Comparison of ENCODE assay signal across 14 mouse cellular contexts in genomic region chr1:53384085-53384688, GRCm38 (mm10). TPM values are rescaled to one million over a fixed set of nuclear protein-coding genes. Genes with fewer than 3 reads are reported as not detected.
"Had no signal": no experiment of that assay in that cellular context is flagged by ENCODE, and none has a peak within 500 bp of the region (broad histone marks: within the 10 kb centered on the region; RNA-seq: fewer than 3 reads in every experiment).

No protein-coding gene starts in this region.

- H3K36me3 ChIP-seq: limb, embryonic 13.5 days; midbrain, embryonic 10.5 days; neural tube, embryonic 15.5 days had no signal

- DNase-seq: kidney, postnatal 36 days; left cerebral cortex, postnatal 4 days; lung, adult 18-20 months; midbrain, embryonic 14.5 days; thymus, postnatal 4 days had no signal

- H3K4me2 ChIP-seq: limb, embryonic 13.5 days; neural tube, embryonic 15.5 days had no signal

- H3K9me3 ChIP-seq: neural tube, embryonic 15.5 days had no signal

- H3K27me3 ChIP-seq: limb, embryonic 13.5 days; neural tube, embryonic 15.5 days had no signal

- H3K9ac ChIP-seq: limb, embryonic 13.5 days; liver, embryonic 14.5 days; neural tube, embryonic 15.5 days had no signal

- H3K4me1 ChIP-seq: limb, embryonic 13.5 days; midbrain, embryonic 10.5 days; neural tube, embryonic 15.5 days had no signal

- H3K4me3 ChIP-seq: limb, embryonic 13.5 days; midbrain, embryonic 10.5 days; myocyte; neural tube, embryonic 15.5 days had no signal

- H3K27ac ChIP-seq: limb, embryonic 13.5 days; liver, embryonic 14.5 days; midbrain, embryonic 10.5 days; neural tube, embryonic 15.5 days; stomach, postnatal 0 days had no signal

RNA-seq across cellular contexts. Expression of gene Gm28551, which starts 31.7 kb away (rescaled TPM):
- total RNA-seq: liver, adult 2 months had no signal
- polyA plus RNA-seq: liver, adult 2 months had no signal

RNA-seq across cellular contexts. Expression of gene Asdurf, which starts 31.8 kb away (rescaled TPM):
- total RNA-seq: layer of hippocampus, adult 18-20 months; layer of hippocampus, postnatal 10 days; left cerebral cortex, postnatal 4 days; liver, adult 2 months had no signal
- polyA plus RNA-seq: liver, adult 2 months; midbrain, embryonic 10.5 days; myocyte had no signal
